Mouse (Mus musculus) kidney, adult 2 months (tissue): ENCODE data around the gene Nomo1.

Experiments
- CTCF ChIP-seq: fragments of 200-500 bp; conservative IDR thresholded peaks from 2 replicates; pipeline ENCODE4 v1.5.1; 2011; ENCODE audit warnings: low read depth, mild to moderate bottlenecking, control low read depth, low read length, moderate library complexity, mixed read lengths; ENCODE audit not compliant: insufficient read depth, insufficient read length
- POLR2A ChIP-seq: fragments of 200-500 bp; IDR thresholded peaks from one replicate; pipeline ENCODE4 v1.6.1; 2011; ENCODE audit warnings: low read depth, low read length, control low read depth

GRCm38 (mm10) chr7:46111938-46112337 is 78.4 kb downstream of the Nomo1 start:
- no peak for TF ChIP-seq CTCF
- no peak for TF ChIP-seq POLR2A
